Mouse (Mus musculus) c-Kit-negative CD71-positive TER-119-positive erythroid progenitor cells, embryonic 14.5 days (primary cell): ENCODE measurements around the gene Plekha3.

ENCODE experiments used
- DNase-seq: peaks from one replicate; pipeline ENCODE4 v3.0.0-alpha.2; 2013; ENCODE audit warnings: low read depth, low spot score

Gene Plekha3

GRCm38 (mm10) chr2:76676401-76677226 lies 1.5 kb downstream of the Plekha3 start:
- no peak for DNase-seq

- DNase-seq: no peak
Measured at GRCm38 (mm10) chr2:76682301-76682700, 7.2 kb downstream of the Plekha3 start.

GRCm38 (mm10) chr2:76686986-76687385 lies 11.9 kb downstream of the Plekha3 start:
- no peak for DNase-seq

- no peak for DNase-seq
Measured at GRCm38 (mm10) chr2:76687608-76688007, 12.5 kb downstream of the Plekha3 start.

- no peak for DNase-seq
Measured at GRCm38 (mm10) chr2:76688162-76688561, 13.1 kb downstream of the Plekha3 start.

GRCm38 (mm10) chr2:76690436-76691204 lies 15.5 kb downstream of the Plekha3 start:
- no peak for DNase-seq

- DNase-seq: no peak
Measured at GRCm38 (mm10) chr2:76693765-76694164, 18.7 kb downstream of the Plekha3 start.

GRCm38 (mm10) chr2:76695290-76695689 lies 20.2 kb downstream of the Plekha3 start:
- no peak for DNase-seq

- no peak for DNase-seq
Measured at GRCm38 (mm10) chr2:76702188-76702587, 27.1 kb downstream of the Plekha3 start.

- no peak for DNase-seq
Measured at GRCm38 (mm10) chr2:76702751-76703150, 27.7 kb downstream of the Plekha3 start.

- DNase-seq: no peak
Measured at GRCm38 (mm10) chr2:76705655-76706054, 30.6 kb downstream of the Plekha3 start.

- peak; percentile 36 for DNase-seq
Measured at GRCm38 (mm10) chr2:76708512-76708911, 33.4 kb downstream of the Plekha3 start.

- no peak for DNase-seq
Measured at GRCm38 (mm10) chr2:76714984-76715383, 39.9 kb downstream of the Plekha3 start.

- DNase-seq: no peak
Measured at GRCm38 (mm10) chr2:76719650-76720049, 44.6 kb downstream of the Plekha3 start.
